In genomic region chr11:5502351-5503051, GRCm38 (mm10) we compare ENCODE assay signal across 12 mouse cellular contexts. TPM values are rescaled to one million over a fixed set of nuclear protein-coding genes. Genes with fewer than 3 reads are reported as not detected.
DNase-seq lines count a peak whose midpoint lies in the region; ATAC-seq and TF ChIP-seq lines count a peak whose summit lies in the region.
"Had no signal": no experiment of that assay in that cellular context is flagged by ENCODE, and none has a peak within 500 bp of the region (broad histone marks: within the 10 kb centered on the region; RNA-seq: fewer than 3 reads in every experiment).

No protein-coding gene starts in this region.

- no peak overlapping the region for H3K4me3 ChIP-seq in midbrain, embryonic 11.5 days (ENCODE audit: low read depth, low read length)
- no peak overlapping the region for H3K4me3 ChIP-seq in midbrain, embryonic 10.5 days
- no peak overlapping the region for H3K4me3 ChIP-seq in liver, postnatal 0 days (ENCODE audit: low read depth, low read length)
- H3K4me3 ChIP-seq in small intestine, adult 2 months (ENCODE audit: low read depth, low read length) = no peak overlapping the region
- H3K4me3 ChIP-seq in kidney, adult 2 months (ENCODE audit: insufficient read depth, low read depth, low read length) = no peak overlapping the region
- no peak overlapping the region for H3K4me3 ChIP-seq in embryonic facial prominence, embryonic 10.5 days
- H3K4me3 ChIP-seq: hindbrain, embryonic 12.5 days had no signal

- no peak overlapping the region for H3K9ac ChIP-seq in midbrain, embryonic 11.5 days (ENCODE audit: low read length)
- H3K9ac ChIP-seq in liver, postnatal 0 days (replicated peaks) = 0 out of 2 replicates have a peak overlapping the region, but pooled peaks have one; percentile 8
- H3K9ac ChIP-seq: hindbrain, embryonic 12.5 days had no signal

- H3K4me2 ChIP-seq in midbrain, embryonic 11.5 days = no peak overlapping the region
- H3K4me2 ChIP-seq in liver, postnatal 0 days (ENCODE audit: low read depth, low read length) = peak overlapping the region; percentile 44
- H3K4me2 ChIP-seq: hindbrain, embryonic 12.5 days had no signal

- H3K27ac ChIP-seq in midbrain, embryonic 11.5 days (ENCODE audit: low read depth, low read length) = no peak overlapping the region
- no peak overlapping the region for H3K27ac ChIP-seq in midbrain, embryonic 10.5 days (replicated peaks)
- peak overlapping the region; percentile 81 for H3K27ac ChIP-seq in liver, postnatal 0 days (ENCODE audit: low read depth)
- H3K27ac ChIP-seq in small intestine, adult 2 months (ENCODE audit: insufficient read depth, low read depth, low read length) = peak overlapping the region; percentile 62
- no peak overlapping the region for H3K27ac ChIP-seq in kidney, adult 2 months (ENCODE audit: insufficient read depth, low read depth, low read length)
- no peak overlapping the region for H3K27ac ChIP-seq in embryonic facial prominence, embryonic 10.5 days (replicated peaks)
- H3K27ac ChIP-seq: hindbrain, embryonic 12.5 days had no signal

- 90% methylated on average over 10 of the region's 10 CpGs for WGBS in midbrain, embryonic 11.5 days
- 91% methylated on average over 10 of the region's 10 CpGs for WGBS in midbrain, embryonic 10.5 days
- 59% methylated on average over 10 of the region's 10 CpGs for WGBS in liver, postnatal 0 days (ENCODE audit: insufficient replicate concordance)
- 55% methylated on average over 10 of the region's 10 CpGs for WGBS in small intestine, adult 2 months
- 74% methylated on average over 10 of the region's 10 CpGs for WGBS in kidney, adult 2 months
- 89% methylated on average over 10 of the region's 10 CpGs for WGBS in embryonic facial prominence, embryonic 10.5 days

- TF ChIP-seq CTCF in liver, postnatal 0 days (IDR thresholded peaks at IDR 0.05; ENCODE audit: low read depth) = no peak
- TF ChIP-seq CTCF in small intestine, adult 2 months (IDR thresholded peaks at IDR 0.05; ENCODE audit: extremely low read depth, insufficient read length, insufficient replicate concordance, low read depth, low read length) = no peak
- no peak for TF ChIP-seq CTCF in kidney, adult 2 months (conservative IDR thresholded peaks at IDR 0.05; ENCODE audit: insufficient read depth, insufficient read length, low read depth, low read length)

- H3K4me1 ChIP-seq in midbrain, embryonic 11.5 days (ENCODE audit: control insufficient read depth, insufficient read depth, low read length) = no peaks in the 10 kb centered on the region
- peaks cover 12% of the 10 kb centered on the region for H3K4me1 ChIP-seq in midbrain, embryonic 10.5 days
- H3K4me1 ChIP-seq in liver, postnatal 0 days (ENCODE audit: insufficient read depth) = peaks cover 48% of the 10 kb centered on the region
- peaks cover 42% of the 10 kb centered on the region for H3K4me1 ChIP-seq in small intestine, adult 2 months (ENCODE audit: control insufficient read depth, insufficient read depth, insufficient read length, low read length)
- peaks cover 17% of the 10 kb centered on the region for H3K4me1 ChIP-seq in kidney, adult 2 months (ENCODE audit: control insufficient read depth, insufficient read depth, low read length)
- H3K4me1 ChIP-seq in embryonic facial prominence, embryonic 10.5 days = peaks cover 22% of the 10 kb centered on the region

- no peak for TF ChIP-seq POLR2A in small intestine, adult 2 months (IDR thresholded peaks at IDR 0.05; ENCODE audit: low read depth, low read length)
- TF ChIP-seq POLR2A in kidney, adult 2 months (IDR thresholded peaks at IDR 0.05; ENCODE audit: low read depth, low read length) = no peak

- no peaks in the 10 kb centered on the region for H3K27me3 ChIP-seq in midbrain, embryonic 11.5 days (ENCODE audit: control insufficient read depth, insufficient read depth, low read length)
- no peaks in the 10 kb centered on the region for H3K27me3 ChIP-seq in midbrain, embryonic 10.5 days (ENCODE audit: low read depth, poor library complexity, severe bottlenecking)
- H3K27me3 ChIP-seq in liver, postnatal 0 days (ENCODE audit: insufficient read depth, low read length) = no peaks in the 10 kb centered on the region
- no peaks in the 10 kb centered on the region for H3K27me3 ChIP-seq in small intestine, adult 2 months (ENCODE audit: control insufficient read depth, insufficient read depth, low read length)
- no peaks in the 10 kb centered on the region for H3K27me3 ChIP-seq in kidney, adult 2 months (replicated peaks; ENCODE audit: control insufficient read depth, insufficient read depth, low read length)
- no peaks in the 10 kb centered on the region for H3K27me3 ChIP-seq in embryonic facial prominence, embryonic 10.5 days (replicated peaks; ENCODE audit: low read depth, poor library complexity, severe bottlenecking)
- H3K27me3 ChIP-seq: hindbrain, embryonic 12.5 days had no signal

- DNase-seq in midbrain, embryonic 11.5 days (ENCODE audit: low spot score, missing footprints) = peak; percentile 65
- no peak for DNase-seq in midbrain, embryonic 10.5 days (ENCODE audit: low spot score)
- DNase-seq in adrenal gland, postnatal 10 days = peak; percentile 70
- peak; percentile 73 for DNase-seq in liver, postnatal 0 days
- no peak for DNase-seq in kidney, adult 2 months
- DNase-seq in layer of hippocampus, postnatal 25 days (ENCODE audit: extremely low spot score in 1 of 2, low spot score in 1 of 2) = no peak
- no peak for DNase-seq in embryonic facial prominence, embryonic 10.5 days (ENCODE audit: low spot score)
- DNase-seq: cerebellum, adult 11 months; gastrocnemius, postnatal 25 days; thymus, postnatal 14 days had no signal

- ATAC-seq in midbrain, embryonic 11.5 days (ENCODE audit: low FRiP score) = no peak
- ATAC-seq in liver, postnatal 0 days = peak; percentile 69

- H3K9me3 ChIP-seq in midbrain, embryonic 11.5 days (ENCODE audit: control insufficient read depth, low read length) = no peaks in the 10 kb centered on the region
- no peaks in the 10 kb centered on the region for H3K9me3 ChIP-seq in midbrain, embryonic 10.5 days (replicated peaks)
- H3K9me3 ChIP-seq in liver, postnatal 0 days (ENCODE audit: low read length) = no peaks in the 10 kb centered on the region
- no peaks in the 10 kb centered on the region for H3K9me3 ChIP-seq in embryonic facial prominence, embryonic 10.5 days
- H3K9me3 ChIP-seq: hindbrain, embryonic 12.5 days had no signal

- no peaks in the 10 kb centered on the region for H3K36me3 ChIP-seq in midbrain, embryonic 11.5 days (ENCODE audit: control insufficient read depth, insufficient read depth, low read length)
- no peaks in the 10 kb centered on the region for H3K36me3 ChIP-seq in midbrain, embryonic 10.5 days
- H3K36me3 ChIP-seq in liver, postnatal 0 days (replicated peaks; ENCODE audit: insufficient read depth, low read length) = no peaks in the 10 kb centered on the region
- no peaks in the 10 kb centered on the region for H3K36me3 ChIP-seq in small intestine, adult 2 months (ENCODE audit: control insufficient read depth, insufficient read depth, low read length)
- H3K36me3 ChIP-seq in kidney, adult 2 months (ENCODE audit: control insufficient read depth, insufficient read depth, low read length) = no peaks in the 10 kb centered on the region
- no peaks in the 10 kb centered on the region for H3K36me3 ChIP-seq in embryonic facial prominence, embryonic 10.5 days (replicated peaks)
- H3K36me3 ChIP-seq: hindbrain, embryonic 12.5 days had no signal

- peak; percentile 75 for TF ChIP-seq EP300 in liver, postnatal 0 days (IDR thresholded peaks at IDR 0.05; ENCODE audit: low read depth)

RNA-seq across cellular contexts. Expression of gene Xbp1, which starts 18.0 kb away (rescaled TPM):
- 126 and 133 TPM in 2 replicates for polyA plus RNA-seq in midbrain, embryonic 11.5 days (2014; fragmentation: Nextera tagmentation; extraction: Ambion mirVana)
- 106 and 131 TPM in 2 replicates for polyA plus RNA-seq in midbrain, embryonic 10.5 days (2016; fragmentation: Nextera tagmentation; extraction: Ambion mirVana)
- 100 to 1,000 TPM; 100 to 121 TPM for total RNA-seq in adrenal gland, postnatal 10 days (2021)
- 119 and 137 TPM in 2 replicates for polyA plus RNA-seq in liver, postnatal 0 days (2015; fragmentation: Nextera tagmentation; extraction: Ambion mirVana)
- 79.2 and 124 TPM in 2 replicates for polyA plus RNA-seq in small intestine, adult 2 months (2012; rRNA removed)
- 99.8 and 102 TPM in 2 replicates for polyA plus RNA-seq in kidney, adult 2 months (2012; rRNA removed)
- 10 to 100 TPM; 67.6 to 97.3 TPM for total RNA-seq in layer of hippocampus, postnatal 25 days (2021)
- polyA plus RNA-seq in embryonic facial prominence, embryonic 10.5 days (2016; fragmentation: Nextera tagmentation; extraction: Ambion mirVana) = 119 and 129 TPM in 2 replicates

RNA-seq across cellular contexts. Expression of gene Ccdc117, which starts 39.5 kb away (rescaled TPM):
- 26.2 and 27.4 TPM in 2 replicates for polyA plus RNA-seq in midbrain, embryonic 11.5 days (2014; fragmentation: Nextera tagmentation; extraction: Ambion mirVana)
- 21.3 and 22.6 TPM in 2 replicates for polyA plus RNA-seq in midbrain, embryonic 10.5 days (2016; fragmentation: Nextera tagmentation; extraction: Ambion mirVana)
- 10 to 100 TPM; 19.2 to 21.5 TPM for total RNA-seq in adrenal gland, postnatal 10 days (2021)
- 5.5 and 6.0 TPM in 2 replicates for polyA plus RNA-seq in liver, postnatal 0 days (2015; fragmentation: Nextera tagmentation; extraction: Ambion mirVana)
- 2.2 and 2.9 TPM in 2 replicates for polyA plus RNA-seq in small intestine, adult 2 months (2012; rRNA removed)
- polyA plus RNA-seq in kidney, adult 2 months (2012; rRNA removed) = 7.8 and 9.4 TPM in 2 replicates
- 10 to 100 TPM; 11.0 to 17.2 TPM for total RNA-seq in layer of hippocampus, postnatal 25 days (2021)
- 28.7 and 33.2 TPM in 2 replicates for polyA plus RNA-seq in embryonic facial prominence, embryonic 10.5 days (2016; fragmentation: Nextera tagmentation; extraction: Ambion mirVana)

RNA-seq across cellular contexts. Expression of gene Znrf3, which starts 57.9 kb away (rescaled TPM):
- polyA plus RNA-seq in midbrain, embryonic 11.5 days (2014; fragmentation: Nextera tagmentation; extraction: Ambion mirVana) = 10.4 and 10.8 TPM in 2 replicates
- polyA plus RNA-seq in midbrain, embryonic 10.5 days (2016; fragmentation: Nextera tagmentation; extraction: Ambion mirVana) = 12.2 and 12.8 TPM in 2 replicates
- total RNA-seq in adrenal gland, postnatal 10 days (2021) = 10 to 100 TPM; 23.9 to 29.3 TPM
- polyA plus RNA-seq in liver, postnatal 0 days (2015; fragmentation: Nextera tagmentation; extraction: Ambion mirVana) = 3.9 and 4.5 TPM in 2 replicates
- 2.7 and 4.1 TPM in 2 replicates for polyA plus RNA-seq in small intestine, adult 2 months (2012; rRNA removed)
- polyA plus RNA-seq in kidney, adult 2 months (2012; rRNA removed) = 6.2 and 7.7 TPM in 2 replicates
- 10 to 100 TPM; 18.6 to 23.2 TPM for total RNA-seq in layer of hippocampus, postnatal 25 days (2021)
- 13.1 and 13.8 TPM in 2 replicates for polyA plus RNA-seq in embryonic facial prominence, embryonic 10.5 days (2016; fragmentation: Nextera tagmentation; extraction: Ambion mirVana)

Comparison
In these comparisons a context has a peak if more than half of its experiments do, and no peak if none do; other contexts are left out.
1. DNase-seq: peak in midbrain, embryonic 11.5 days (single experiment), adrenal gland, postnatal 10 days (single experiment) and liver, postnatal 0 days (single experiment); none in midbrain, embryonic 10.5 days (single experiment), kidney, adult 2 months (single experiment), layer of hippocampus, postnatal 25 days (0 of 2) and embryonic facial prominence, embryonic 10.5 days (single experiment).
2. H3K27ac ChIP-seq: peak in liver, postnatal 0 days (single experiment) and small intestine, adult 2 months (single experiment); none in midbrain, embryonic 11.5 days (single experiment), midbrain, embryonic 10.5 days (single experiment), kidney, adult 2 months (single experiment) and embryonic facial prominence, embryonic 10.5 days (single experiment).